Mouse (Mus musculus) spleen, adult 18-20 months (tissue): ENCODE measurements around the gene Akap6.

Experiments used
- DNase-seq, 2 experiments: peaks; one replicate each; pipeline ENCODE4 v3.0.0; 2022; ENCODE audit warnings: mixed read lengths in 2 of 2

Akap6 gene

DNA sequence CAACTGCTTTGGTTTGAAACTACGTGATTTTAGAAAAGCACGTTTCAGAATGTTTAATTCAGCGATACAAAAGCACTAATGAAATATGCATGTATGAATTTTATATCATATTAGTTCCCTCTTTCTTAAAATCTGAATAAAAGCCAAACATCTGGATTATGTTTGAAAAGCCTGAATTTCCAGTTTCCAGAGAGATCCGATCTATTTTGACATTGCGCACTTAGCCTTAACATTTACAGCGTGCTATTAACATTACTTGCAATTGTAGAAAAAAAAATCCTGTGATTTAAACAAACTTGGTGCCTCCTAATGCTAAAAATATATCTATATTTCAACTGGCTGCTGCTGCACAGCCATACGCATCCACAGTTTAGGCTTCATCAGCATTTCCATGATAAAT, 358.4 kb downstream of the Akap6 start:
- DNase-seq: no peak

DNA sequence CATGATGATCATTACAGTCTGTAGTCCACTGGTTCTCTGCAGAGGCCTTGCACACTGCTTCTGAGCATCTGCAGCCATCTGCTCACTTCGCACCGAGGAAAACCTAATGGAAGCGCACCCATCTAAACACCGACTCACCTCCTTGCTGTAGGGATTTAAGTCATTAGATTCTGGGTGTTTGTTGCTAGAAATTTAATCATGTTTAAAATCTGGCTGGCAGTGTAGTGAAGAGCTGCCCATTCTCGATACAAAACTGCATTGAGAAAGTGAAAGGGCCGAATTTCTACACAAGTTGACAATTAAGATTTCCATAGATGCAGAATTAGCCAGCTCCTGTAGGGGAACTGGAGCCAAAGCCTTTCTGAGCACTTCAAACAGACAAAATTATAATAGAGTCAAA, 361.7 kb downstream of the Akap6 start:
- no peak for DNase-seq

DNA sequence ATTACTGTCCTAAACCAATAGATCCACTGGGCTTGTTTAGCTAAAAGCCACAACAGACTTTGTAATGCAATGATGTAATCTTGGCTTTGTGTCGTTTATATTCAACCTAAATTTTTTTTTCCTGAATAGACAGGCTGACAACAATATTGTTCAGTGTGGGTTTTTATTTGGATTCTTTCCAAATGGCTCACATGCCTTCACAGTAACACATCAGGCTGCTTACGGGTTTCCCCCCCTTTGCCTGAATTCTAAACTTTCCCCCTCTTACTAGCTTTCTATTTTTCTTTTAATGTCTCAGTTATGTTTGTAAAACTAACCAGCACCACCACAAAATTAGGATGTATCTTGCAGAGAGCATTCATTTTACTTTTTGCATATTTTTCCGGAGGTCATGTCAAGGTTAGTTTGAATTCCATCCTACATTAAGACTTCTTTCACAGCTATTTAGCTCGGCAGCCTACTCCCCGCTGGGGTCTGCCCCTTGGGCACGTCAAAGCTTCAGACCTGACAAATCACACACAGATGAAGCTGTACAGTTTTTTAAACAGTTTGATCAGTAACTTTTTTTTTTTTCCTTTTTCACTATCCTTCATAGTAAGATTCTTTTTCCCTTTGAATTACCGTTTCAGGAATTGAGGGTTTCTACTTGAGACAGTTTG, 362.4 kb downstream of the Akap6 start:
- DNase-seq: no peak

DNA sequence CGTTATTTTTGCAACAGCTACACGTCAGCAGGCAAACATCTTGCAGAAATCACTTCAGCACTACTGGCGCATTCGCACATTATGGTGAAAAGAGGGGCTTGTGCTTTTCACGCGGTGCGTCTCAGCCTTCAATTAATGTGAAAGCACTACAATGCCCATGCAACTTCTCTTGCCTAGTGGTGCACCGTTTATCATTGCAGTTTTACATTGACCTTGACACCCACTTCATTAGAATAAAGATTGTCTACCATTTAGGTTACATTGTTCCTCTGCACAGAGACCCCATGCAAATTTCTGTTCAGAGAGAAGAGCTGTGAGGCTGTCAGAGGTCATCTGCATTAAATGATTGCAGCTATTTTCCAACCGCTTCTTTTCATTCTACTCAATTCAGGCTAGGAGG, 363.8 kb downstream of the Akap6 start:
- DNase-seq: no peak

DNA sequence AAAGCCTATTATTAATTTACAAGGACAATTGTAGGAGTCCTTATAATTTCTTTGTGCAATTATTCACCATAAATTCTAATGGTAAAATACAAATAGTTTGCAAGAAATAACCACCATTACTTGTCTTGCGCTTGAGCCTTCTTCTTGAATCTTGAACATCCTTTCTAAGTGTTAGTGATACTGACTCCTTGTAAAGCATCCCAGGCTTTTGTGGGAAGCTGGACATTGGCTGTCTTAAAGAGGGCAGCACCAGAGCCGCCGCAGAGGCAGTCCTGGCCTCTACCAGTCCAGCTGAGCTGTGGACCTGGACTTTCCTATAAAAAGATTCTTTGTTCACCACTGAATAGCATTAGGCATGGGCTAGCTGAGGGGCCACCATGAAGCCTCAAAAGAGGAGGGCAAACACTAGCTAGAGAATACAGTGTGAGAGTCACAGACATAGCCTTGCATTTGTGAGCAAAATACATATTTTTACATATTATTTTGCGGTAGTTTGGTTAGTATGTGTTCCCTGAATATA, 365.1 kb downstream of the Akap6 start:
- no peak for DNase-seq

DNA sequence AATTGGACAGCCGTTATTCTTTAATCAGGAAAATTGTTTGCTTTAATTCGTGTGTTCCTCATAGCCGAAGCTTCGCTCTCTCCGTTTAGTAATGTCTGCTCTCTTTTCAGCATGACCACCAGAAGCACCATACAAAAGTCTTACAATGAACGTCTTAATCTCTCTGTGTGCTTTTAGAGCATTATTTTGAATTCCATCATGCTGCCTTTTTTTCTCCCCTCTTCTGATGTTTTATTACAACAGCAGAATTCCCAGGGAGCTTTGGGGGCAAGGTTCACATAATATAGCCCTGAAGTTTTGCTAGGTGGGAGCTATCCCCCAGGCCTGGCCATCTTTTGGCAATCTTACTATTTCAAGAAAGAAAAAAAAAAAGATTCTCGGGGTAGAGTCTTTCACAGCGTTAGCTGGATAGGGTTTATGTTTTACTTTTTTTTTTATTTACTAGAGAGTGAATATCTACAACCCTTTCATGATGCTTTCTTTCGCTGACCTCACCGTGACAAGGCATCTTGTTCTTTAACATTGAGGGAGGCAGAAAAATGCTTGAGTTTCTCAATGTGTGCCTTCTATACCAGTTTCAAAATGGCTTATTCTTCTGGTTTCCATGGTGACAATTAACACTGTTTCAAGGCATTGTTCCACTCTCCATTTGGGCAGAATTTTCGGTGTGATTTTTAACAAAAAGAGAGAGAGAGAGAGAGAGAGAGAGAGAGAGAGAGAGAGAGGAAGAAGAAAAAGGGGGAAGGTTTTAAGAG, 366.0 kb downstream of the Akap6 start:
- DNase-seq: no peak

DNA sequence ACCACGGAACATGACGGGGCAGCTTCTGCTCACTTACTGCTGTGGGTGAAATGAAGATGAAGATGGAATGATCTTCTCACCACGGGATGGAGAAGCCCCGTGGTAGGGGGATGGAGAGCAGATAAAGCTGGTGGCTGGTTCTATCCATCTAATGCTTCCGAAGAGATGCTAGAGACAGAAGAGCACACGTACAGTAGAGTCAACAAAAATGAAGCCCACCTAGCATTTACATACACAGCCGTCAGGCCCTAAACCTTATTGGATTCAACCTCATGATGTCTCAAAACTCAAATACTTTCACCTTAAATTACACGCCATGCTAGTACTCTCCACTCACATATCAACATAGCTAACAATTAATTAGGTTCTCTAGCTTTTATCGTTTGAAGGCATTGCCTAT, 367.1 kb downstream of the Akap6 start:
- DNase-seq: no peak

DNA sequence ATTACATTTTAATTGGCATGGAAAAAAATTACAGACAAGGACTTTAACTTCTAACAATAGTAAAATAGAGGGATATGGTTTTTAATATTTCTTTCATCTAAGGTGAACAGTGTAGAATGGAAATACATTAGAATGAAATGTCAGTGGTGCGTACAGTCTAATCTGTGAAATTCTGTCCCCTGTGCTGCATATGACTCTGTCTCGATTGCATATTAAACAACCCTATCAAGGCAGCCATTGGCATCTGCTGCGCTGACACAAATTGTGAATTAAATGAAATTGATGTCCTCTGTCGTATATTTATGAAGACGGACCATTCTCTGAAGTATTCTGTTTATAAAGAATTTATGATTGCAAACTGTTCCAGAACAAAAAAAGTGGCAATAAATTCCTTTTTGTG, 371.7 kb downstream of the Akap6 start:
- no peak for DNase-seq

DNA sequence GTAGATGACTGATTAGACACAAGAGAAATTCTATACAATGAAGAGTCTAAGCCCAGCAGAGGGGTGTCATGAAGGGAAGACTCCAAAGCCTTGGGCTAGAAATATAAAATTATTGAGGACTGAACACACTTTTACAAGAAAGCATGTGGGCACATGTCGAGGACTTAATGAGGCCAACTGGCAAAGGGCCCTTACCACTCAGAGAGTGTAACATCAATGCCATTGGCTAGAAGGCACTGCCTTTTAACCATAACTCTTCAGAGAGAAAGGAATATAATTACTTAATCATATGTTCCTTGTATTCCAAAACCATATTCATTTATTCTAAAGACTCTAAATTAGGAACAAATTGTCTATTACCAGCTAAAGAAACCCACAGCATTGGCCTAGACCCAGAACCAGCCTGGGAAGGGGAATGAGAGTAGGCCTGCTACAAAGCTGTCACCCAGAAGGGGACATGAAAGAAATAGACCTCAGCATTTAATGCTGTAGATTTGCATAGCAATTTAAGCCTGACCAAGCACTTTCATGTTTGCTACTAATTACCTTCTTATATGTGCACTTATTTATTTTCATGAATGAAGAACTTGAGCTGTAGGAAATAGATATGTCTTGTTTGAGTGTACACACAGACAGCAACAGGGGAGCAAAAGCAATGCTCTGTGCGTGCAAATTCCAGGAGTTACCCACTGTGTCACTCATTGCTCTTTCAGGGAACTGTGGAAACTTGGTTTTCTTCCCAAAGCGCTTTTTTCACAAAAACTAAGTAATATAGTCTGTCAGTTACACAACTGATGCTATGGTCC, 377.6 kb downstream of the Akap6 start:
- DNase-seq: no peak

DNA sequence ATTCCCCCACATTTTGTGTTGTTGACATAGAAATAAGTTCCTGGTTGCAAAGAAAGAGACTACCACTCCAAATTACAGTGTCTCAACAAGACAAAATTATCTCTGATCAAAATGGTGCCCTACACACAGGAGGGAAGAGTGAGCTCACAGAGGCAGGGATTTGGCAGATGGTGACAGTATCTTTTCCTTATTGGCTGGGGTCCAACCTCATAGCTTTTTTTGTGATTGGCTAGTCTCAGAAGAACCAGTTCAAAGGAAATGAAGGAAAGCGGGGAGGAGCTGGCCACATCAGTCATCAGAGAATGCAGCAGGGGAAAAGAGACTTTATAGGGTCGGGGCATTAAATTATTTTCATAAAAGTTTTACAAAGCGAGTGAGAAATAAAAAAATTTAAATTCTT, 386.6 kb downstream of the Akap6 start:
- no peak for DNase-seq

DNA sequence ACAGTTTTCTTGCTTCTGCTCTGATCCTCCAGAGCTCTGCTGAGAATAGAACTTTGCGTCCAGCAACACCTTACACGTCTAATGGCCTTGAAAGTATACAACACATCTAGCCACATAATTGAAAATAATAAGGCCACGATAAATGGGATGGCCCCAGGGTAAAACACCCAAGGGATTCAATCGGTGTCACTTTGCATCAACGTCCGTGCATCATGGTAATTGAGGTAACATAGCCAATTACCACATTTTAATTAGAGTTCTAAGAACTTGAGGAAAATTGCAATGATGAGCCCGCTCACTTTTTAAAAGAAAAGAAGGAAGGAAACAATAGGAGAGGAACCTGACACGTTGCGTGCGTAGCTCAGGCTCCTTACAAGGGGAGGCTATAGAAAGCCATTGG, 413.1 kb downstream of the Akap6 start:
- no peak for DNase-seq

DNA sequence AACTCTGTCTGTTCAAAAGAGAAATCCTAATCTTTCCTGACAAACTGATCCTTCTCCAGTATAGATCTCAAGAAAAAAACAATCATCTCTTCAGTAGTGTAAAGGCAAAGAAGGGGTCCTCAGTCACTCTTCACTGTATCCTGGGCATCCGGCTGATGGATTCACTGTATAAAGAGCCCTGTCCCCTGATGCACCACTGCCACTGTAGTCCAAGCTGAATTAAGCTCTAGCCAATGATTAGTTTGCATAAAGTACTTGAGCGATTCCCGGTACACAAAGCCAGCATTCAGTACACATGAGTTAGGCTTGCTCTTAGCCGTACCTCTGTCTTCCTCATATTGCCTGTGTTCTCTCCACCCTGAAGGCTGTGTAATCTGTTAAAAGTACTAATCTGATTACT, 420.2 kb downstream of the Akap6 start:
- DNase-seq: no peak

DNA sequence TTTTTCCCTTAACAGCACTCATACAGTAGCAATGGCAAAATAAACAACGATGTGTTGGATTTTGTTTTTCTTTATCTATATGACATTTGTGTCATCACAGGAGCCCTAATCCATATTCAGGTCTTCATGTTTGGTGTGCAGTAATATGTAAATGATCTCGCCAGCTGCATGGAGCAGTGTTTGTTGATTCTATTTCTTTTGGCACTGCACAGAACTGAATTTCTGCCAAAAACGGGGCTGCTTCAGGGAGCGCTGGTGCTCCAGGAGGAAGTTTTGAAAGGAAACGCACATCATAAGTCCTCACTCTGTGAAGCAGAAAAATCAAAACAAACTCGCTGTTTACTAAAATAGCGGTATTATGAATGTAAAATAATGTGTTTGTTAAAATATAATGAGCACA, 424.9 kb downstream of the Akap6 start:
- no peak for DNase-seq

DNA sequence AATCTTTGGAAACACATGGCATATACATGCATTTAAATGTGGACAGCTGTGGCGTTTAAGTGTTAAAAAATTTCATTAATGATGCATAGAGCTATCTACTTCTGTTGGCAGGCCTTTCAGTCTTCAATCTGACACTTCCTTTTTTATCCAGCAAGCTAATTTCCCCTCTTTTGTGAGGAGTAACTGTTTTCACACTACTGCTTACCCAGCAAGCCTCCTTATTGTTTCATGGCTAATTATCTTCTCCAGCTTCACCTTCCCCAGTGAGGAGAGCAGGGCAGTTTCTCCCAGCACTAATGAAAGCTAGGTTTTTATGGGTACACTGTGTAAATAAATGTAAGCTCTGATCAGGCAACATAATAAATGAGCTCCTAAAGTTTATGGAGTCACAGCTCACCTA, 425.5 kb downstream of the Akap6 start:
- no peak for DNase-seq

DNA sequence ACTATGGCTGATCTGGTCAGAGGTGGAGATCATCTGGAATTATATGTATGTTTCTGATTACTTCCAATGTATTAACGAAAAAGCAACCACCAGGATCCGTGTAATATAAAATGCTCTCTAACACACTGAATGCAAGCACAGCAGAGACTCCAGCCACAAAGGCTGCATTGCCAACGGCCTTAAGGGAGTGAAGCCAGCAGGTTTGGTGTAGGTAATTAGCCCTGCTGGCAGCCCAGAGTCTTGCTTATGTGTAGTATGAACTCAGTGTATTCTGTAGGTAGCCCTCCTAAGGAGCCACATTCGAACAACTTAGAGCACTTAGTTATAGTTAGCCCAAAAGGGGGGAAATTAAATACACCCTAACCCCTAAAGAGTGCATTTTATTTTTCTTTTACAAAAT, 426.1 kb downstream of the Akap6 start:
- no peak for DNase-seq

DNA sequence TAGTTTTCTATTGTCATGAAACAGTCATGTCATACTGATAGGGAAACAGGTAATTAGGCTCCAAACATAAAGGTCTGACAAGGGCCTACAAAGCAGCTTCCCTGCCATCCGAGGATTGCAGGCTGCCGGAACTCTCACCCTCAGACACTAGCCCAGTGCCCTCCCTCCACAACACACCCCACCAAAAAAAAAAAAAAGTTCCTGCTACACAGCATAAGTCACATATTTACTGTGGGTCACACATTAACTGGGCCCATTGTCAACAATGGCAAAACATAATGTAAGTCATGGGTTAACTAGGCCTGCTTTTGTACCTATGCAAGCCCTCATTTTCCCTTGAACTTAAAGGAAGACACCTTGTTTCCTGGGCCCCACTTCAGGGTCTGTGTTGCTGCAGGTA, 435.0 kb downstream of the Akap6 start:
- no peak for DNase-seq

DNA sequence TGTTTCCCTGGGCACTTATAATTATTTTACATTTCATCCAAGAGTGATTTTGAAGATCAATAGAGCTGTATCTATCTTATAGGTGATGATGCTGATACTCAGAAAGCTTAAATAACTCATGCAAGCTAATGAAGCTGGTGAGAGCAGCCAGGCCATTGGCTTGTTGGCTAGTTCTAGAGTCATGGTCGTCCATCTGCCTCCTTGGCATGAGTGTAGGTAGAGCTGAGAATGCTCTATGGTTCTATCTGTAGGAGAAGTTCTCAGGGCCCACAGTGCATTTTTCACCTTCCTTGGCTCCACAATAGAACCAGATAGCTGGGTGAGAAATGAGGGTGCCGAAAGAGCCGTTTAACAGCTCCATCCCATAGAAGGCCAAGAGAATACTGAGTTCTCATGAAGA, 438.1 kb downstream of the Akap6 start:
- no peak for DNase-seq

DNA sequence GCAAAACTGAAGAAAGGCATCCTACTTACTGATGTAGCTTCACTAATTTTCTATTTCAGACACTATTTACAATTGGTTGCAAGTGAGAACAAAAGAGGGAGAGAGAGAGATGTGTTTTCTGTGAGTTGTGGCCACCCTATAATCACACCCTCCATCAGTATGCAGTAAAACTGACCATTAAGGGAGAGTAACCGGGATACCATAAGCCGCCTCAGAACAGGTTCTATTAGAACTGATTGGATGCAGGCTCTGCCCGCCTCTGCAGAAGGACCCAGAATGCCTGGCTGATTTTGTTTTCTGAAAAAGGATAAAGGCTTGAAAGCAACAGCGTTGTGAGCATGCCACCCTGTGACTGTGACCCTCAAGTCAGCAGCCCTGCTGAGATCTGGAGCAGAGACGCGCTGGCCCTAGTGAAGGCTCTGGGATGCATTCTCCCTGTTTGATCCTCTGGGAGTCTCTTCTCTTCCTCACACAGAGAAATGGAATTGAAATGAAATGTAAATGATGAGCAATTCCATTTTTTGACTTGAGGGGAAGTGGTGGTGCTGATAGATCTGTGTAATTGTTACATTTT, 445.0 kb downstream of the Akap6 start:
- DNase-seq: no peak

DNA sequence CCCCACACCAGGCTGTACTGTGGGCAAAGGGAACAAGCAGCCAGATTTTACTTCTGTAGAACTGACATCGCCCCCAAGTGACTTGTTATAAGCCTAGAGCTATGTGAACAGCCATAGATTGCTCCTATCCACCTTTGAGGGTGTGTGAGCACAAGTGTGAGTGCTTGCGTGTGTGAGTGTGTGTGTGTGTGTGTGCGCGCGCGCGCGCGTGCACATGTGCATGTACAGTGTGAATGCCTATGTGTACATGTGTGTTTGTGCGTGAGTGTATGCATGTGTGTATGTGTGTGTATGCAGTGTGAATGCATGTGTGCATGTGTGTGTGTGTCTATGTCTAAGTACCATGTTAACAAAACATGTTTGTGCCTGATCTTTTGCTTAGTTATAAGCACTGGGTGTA, 445.6 kb downstream of the Akap6 start:
- no peak for DNase-seq

DNA sequence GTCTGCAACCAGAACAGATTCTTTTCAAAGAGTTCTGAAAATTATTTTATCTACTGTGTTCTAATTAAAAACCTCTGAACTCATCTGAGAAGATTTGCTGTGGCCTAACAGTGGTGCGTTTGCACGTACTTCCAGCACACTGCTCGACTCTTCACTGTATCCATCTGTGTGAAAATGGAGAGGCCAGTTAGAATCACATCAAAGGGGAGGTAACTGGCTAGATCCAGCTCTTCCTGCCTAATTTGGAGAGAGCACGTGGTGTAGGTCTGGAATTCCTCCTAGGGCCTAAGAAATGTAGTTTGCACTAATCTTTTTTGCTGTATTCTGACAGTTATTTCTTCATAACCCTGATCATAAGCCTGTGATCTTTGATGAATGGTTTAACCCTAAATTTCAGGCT, 446.3 kb downstream of the Akap6 start:
- no peak for DNase-seq

DNA sequence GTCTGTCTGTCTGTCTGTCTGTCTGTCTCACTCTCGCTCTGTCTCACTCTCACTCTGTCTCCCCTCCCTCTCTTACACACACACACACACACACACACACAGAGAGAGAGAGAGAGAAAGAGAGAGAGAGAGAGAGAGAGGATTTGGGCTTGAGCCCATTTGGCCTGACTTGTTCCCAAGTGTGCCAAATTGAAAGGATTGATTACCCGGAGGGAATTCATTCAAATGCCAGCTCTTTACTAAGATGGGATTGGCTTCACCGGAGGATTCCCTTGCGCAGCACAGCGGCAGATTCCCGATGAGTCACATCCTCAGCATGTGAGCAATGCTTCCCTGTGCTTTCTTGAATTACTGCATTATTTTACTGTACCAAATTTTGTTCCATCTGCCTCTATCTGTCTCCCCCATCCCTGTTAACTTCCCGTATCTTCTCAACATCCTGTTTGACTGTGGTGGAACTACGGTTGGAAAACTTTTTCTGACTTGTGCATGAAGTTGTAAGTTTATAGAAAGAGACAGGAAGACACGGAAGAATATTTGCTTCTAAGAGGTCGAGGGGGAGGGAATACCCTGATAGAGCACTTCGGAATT, 447.4 kb downstream of the Akap6 start:
- DNase-seq: no peak

DNA sequence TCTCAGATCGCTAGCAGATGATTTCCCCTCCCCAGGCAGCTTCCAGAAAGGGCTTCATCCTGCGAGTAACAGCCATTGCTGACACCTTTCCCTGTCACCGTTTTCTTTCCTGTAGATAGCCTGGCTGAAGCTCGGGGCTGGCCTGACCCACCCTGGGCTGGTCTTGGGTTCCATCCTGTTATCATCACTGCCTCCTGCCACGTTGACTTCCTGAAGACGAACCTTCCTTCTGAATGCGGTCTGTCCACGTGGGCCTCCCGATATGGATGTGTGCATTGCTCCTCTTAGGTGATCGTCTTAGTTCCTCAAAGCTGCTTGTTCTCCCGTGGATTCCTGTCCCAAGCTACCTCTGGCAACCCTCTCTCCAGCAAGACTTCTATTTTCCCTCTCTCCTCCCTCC, 448.5 kb downstream of the Akap6 start:
- DNase-seq: no peak
